Mouse (Mus musculus) monocyte, adult 5-6 weeks (primary cell): ENCODE results near the gene Myh7b. TPM values are rescaled to one million over a fixed set of nuclear protein-coding genes. Genes with fewer than 3 reads are reported as not detected.

ENCODE experiments used
- ATAC-seq: fragments of 153-309, 156-312 bp; replicated peaks from 2 replicates; pipeline ENCODE4 v1.8.0; 2017; ENCODE audit warnings: mild to moderate bottlenecking; ENCODE audit not compliant: low TSS enrichment, insufficient number of reproducible peaks, severe bottlenecking, poor library complexity, low FRiP score
- total RNA-seq: library from RNA; stranded (forward); fragments of 200-1000, 200-491, 200-594 nt; gene quantifications from 3 replicates; pipeline ENCODE4 v1.2.3, GENCODE M21; 2017

Myh7b gene
- total RNA-seq, 1 experiment from 2014 or later = not detected

DNA sequence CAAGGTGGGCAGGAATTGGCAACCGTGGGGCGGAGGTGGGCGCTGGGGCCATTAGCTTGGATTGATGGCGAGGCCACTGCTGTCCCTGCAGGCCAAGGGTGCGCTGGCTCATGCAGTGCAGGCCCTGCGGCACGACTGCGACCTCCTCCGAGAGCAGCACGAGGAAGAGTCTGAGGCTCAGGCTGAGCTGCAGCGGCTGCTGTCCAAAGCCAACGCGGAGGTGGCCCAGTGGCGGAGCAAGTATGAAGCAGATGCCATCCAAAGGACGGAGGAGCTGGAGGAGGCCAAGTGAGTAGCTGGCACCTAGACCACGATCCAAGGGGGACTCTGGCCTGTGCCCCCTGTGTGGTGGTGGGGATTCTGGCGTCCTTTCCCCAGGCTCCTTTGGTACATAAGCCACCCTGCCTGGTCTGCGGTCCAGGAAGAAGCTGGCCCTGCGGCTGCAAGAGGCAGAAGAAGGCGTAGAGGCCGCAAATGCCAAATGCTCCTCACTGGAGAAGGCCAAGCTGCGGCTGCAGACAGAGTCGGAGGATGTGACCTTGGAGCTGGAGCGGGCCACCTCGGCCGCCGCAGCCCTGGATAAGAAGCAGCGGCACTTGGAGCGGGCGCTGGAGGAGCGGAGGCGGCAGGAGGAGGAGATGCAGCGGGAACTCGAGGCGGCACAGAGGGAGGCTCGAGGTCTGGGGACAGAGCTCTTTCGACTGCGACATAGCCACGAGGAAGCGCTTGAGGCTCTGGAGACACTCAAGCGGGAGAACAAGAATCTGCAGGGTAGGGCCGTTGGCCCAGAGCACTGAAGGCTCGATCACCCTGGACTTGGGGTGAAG is 19.8 kb downstream of the Myh7b start:
- no peak for ATAC-seq

DNA sequence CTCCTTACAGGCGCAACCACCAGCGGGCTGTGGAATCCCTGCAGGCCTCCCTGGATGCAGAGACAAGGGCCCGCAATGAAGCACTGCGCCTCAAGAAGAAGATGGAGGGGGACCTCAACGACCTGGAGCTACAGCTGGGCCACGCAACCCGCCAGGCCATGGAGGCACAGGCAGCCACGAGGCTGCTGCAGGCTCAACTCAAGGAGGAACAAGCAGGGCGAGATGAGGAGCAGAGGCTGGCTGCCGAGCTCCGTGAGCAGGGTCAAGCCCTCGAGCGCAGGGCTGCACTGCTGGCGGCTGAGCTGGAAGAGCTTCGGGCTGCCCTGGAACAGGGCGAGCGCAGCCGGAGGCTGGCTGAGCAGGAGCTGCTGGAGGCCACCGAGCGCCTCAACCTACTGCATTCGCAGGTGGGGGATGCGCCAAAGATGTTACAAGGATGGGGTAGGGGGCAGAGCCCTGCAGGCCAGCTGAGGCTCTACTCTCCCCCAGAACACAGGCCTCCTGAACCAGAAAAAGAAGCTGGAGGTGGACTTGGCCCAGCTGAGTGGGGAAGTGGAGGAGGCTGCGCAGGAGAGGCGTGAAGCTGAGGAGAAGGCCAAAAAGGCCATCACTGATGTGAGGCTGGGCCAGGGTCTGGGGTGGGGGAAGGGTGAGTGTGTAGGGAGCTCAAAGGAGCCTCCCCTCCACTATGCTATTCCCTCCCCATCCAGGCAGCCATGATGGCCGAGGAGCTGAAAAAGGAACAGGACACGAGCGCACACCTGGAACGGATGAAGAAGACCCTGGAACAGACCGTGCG is 21.3 kb downstream of the Myh7b start:
- no peak for ATAC-seq

DNA sequence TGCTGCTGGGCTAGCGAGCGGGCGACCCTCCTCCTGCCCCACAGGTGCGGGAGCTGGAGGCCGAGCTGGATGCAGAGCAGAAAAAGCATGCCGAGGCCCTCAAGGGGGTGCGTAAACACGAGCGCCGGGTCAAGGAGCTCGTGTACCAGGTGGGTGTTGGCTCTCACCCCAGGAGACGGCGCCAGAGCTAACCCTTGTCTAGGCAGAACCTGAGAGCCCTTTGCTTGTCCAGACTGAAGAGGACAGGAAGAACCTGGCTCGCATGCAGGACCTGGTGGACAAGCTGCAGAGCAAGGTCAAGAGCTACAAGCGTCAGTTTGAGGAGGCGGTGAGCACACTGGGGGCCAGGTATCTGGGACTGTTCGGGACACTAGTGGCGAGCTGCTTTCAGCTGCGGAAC is 22.1 kb downstream of the Myh7b start:
- ATAC-seq = no peak

DNA sequence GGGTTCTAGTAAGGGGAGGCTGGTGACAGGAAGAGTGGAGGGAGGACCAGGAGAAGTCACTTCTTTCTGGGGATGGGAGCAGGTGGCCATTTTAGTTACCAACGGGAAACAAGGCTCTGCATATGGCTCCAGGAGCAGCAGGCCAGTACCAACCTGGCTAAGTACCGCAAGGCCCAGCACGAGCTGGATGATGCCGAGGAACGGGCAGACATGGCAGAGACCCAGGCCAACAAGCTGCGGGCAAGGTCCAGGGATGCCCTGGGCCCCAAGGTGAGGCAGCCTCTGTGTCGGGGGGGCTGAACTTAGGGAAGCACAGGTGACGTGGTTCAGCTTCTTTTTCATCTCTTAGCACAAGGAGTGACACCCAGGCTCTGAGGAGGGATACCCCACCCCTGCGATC is 22.7 kb downstream of the Myh7b start:
- ATAC-seq = no peak

DNA sequence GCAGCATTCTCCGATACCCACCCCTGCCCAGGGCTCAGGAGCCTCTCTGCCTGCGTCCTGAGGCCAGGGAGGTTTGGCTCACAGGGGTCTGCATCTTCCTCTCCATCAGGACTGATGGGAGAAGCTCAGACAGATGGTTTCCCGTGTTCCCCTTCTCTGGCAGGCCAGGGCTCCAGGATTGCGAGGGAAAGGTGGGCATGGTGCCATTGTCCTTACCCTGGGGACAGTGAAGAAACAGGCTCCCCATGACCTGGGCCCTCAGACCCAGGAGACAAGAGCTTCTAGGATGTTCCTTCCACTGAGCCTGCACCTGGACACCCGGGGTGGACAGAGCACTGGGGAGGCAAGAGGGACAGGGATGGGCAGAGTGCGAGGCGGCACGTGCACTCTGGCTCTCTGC is 23.6 kb downstream of the Myh7b start:
- no peak for ATAC-seq

DNA sequence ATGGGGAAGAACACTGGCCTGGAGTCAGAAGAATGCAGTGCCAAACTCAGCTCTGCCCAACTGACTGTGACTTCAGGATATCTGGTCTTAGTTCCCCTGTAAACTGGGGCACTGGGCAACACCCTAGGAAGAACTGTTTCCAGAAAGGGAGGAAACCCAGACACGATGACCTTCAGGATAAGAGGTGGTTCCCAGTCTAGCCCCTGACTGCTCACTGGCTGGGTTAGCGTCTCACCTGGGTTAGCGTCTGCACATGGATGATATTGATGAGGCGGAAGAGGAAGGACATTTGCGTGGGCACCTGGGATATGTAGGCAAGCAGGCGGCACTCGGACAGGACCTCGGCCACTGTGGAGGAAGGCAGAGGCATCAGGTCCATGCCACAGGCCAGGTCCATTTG is 24.9 kb downstream of the Myh7b start:
- ATAC-seq = no peak

DNA sequence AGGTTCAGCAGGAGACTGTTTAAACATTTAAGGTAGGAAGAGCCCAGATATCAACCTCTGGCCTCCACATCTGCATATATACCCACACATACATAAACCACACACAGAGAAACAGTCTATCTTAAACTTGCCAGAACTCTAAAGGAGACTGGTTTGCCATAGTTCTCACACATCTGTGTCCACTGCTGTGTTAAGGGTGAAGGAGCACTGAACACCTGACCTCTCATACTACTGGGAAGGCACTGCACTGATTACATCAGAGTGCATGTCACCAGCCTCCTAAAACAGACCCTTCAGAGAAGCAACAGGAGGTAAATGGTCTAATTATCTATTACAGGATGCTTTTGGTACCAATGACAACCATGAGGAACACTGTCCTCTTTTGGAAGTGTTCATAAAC is 25.9 kb downstream of the Myh7b start:
- ATAC-seq = no peak

DNA sequence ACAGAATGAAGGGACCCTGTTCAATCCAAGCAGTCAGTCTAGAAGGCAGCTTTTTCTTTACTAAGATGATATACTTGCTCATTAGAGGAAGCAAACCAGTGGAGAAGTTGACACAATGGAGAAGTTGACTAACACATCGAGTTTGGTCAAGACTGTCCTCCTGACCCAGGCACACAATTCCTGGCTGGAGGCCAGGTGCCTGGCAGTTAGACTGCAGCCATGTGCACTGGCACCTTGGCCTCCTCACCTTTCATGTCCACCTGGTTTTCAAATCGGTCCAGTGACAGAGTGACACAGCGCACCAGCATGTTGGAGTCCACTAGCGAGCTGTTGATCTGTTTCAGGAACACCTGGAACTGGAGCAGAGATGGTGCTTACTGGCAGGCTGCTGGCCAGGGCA is 26.4 kb downstream of the Myh7b start:
- no peak for ATAC-seq

DNA sequence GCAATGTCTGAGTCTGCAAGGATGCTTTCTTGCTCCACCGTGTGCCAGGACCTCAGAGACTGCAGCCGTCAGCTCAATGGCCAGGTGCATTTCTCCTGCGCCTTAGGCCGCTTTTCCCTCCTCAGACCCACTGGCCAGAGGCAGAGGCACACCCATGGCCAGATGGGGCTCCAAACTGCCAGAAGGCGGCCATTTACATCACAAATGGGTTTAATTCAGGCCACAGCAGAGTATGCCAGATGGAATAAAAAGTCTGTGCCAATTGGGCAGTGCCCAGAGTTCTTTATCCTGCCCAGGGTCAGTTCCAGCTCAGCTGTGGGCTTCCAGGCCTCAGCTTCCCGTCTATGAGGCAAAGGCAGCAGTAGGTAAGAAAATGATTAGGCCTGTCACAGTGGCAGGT is 29.6 kb downstream of the Myh7b start:
- no peak for ATAC-seq

DNA sequence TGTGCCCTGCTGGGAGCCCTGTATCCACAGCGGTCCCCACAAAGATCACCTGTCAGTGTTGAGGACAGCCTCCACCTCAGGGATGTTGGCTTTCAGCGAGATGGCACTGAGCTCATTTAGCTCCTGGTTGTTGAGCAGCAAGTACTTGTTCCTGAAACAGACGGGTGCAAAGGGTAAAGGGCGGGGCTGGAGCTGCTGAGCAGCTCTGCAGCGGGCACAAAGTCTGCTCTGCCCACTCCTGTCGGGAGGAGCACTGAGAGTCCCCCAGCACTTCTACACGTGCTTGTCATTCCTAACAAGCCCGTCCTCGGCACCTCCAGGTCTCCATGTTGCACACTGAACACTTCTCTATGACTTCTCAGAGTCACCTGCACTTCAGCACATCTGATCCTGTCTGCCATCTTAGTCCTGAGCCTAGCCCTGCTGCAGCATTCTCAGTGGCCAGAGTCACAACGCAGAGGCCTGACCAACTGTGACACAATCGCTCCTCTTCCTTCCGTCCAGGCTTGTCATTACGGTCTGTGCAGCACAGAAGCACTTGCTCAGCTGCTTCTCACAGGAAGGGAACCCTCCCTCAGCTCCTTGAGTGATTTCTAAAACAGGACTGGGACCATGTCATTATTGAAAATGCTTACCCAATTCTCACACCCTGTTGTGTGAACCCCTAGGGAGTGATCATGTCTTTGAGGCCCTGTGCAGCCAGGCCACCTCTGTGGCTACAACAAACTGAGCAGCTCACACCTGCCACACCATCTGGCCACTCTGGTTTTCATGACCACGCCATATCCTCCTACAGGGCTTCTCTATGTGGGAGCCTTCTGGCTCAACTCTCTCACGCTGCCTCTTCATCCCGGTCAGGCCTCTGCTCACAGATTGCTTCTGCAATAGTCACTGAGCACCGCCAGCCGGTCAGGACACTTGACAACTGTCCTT is 30.8 kb downstream of the Myh7b start:
- ATAC-seq = no peak

DNA sequence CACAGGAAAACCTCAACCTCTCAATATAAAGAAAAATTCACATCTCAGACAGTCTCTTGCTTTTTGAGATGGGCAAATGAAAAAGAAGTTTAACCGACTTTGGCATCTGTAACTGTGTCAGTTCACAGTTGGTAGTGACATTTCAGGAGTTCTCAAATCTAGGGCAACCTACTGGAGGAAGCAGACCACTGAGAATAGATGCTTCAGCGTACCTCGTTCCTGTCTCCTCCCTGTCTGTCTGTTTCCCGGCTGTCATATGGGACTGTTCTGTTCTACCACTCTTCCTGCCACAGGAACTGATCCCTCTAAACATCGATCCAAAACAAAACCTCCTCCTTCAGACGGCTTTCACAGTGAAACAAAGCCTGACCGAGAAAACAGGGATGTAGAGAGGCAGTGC is 34.7 kb downstream of the Myh7b start:
- ATAC-seq = no peak

DNA sequence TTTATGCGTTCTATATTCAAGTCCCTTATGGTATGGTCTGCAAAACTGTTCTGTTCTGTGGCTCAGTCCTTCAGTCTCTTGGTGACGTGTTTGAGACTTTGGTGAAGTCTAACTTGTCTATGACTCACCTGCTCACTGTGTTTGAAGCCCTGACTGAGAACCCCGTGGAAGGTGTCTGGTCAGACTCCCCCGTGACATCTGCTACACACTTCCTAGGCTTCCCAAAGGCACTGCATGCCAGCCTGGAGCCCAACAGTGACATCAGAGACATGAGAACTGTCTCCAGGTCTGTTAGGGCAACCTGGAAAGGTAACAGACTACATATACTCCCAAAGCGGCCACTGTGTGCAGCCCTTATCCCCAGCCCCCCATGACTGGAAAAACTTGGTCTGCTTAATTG is 41.6 kb downstream of the Myh7b start:
- no peak for ATAC-seq

DNA sequence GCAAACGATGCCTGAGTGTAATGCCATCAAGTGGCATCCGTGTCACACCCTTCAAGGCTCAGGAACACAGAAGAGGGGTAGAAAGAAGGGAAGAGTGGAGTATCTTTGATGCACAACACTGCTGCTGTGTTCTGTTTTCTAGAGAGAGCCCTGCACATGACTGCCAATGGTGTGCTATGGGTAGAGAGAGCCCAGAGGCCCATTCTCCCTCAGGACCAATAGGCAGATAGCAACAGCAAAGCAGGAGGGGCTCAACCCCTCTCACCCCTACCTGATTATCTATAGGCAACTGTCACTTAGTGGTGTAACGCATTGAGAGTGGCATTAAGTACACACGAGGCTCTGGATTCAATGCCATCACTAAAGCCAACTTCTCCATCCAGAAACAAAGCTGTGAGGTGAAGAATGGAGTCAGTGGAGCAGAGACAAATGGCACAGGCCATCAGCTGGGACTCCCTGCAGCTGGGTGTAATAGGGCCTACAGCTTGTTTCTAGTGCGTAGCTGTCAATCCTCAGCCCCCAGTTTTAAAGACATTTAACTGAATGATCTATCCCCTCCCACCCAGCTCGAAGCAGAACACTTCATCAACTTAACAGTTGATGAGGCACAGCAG is 44.9 kb downstream of the Myh7b start:
- ATAC-seq = no peak

DNA sequence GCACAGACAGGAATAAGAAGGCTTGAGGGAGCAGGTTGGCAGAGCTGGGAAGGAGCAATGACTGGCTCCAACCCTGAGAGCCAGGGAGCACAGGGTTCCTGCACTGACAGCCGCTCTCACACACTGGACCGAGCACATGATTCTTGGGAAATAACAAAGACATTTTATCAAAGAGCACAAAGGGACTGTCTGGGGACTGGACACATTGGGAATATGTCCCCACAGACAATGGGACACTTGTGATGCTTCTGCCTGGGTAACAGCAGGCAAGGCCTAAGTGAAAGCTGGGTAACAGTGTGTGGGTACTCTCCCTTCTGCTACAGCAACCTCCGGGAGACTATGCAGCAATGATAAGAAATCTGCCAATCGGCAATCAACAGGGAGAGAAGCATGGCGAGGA is 51.4 kb downstream of the Myh7b start:
- no peak for ATAC-seq

DNA sequence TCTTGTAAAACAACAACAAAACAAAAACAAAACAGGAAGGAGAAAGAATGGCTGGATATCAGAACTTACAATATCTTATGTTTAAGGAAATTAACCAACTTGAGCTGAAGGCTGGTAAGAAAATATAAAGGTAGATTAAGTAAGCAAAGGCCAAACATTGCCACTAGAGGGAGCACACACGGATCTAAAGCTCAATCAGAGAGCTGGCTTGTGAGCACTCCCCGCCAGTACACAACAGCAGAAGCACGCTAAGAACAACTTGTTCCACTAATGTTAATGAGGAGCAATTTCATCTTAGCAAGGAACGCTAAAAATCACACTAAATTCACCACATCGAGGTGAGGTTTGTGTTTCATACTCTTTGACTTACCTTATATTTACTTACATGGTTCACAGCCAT is 52.1 kb downstream of the Myh7b start:
- no peak for ATAC-seq

DNA sequence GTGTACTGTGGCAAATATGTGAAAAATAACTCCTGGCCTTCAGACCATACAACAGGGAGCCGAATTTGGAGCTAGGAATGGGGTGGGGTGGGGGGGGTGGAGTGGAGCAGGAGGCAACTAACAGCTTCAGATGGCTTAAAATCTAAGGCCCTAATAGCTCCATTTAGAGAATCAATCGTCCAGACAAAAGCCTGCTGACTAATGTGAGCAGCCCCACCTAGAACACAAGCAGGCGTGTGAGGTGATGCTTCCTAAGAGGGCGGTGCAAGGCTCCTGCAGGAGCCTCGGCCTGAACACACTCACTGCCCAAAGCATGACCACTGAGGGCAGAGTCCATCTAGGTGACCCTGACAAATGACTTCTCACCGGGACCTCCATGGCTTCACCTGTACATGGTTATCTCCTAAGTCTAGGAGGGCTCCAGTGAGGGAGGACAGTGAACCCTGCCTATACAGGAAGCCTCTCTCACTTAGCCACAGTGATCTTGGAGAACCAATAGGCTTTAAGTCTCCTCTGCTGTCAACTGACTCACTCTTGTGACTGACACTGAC is 53.0 kb downstream of the Myh7b start:
- no peak for ATAC-seq

DNA sequence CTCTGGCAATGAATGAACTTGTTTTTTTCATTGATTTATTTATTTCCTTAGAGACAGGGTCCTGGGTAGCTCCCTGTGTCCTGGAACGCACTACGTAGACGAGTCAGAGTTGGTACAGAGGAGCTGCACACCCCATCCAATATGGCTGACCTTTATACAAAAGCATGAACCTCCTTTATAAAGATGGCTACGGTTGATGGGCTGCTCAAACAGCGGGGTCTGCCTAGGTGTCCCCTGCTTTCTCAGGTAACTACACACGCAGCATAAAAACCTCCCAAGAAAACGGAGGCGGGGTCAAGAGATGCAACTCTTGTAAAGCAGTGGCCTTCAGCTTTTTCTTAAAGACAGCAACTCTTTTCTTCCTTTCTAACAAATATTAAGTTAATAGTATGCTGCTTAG is 56.9 kb downstream of the Myh7b start:
- ATAC-seq = no peak

DNA sequence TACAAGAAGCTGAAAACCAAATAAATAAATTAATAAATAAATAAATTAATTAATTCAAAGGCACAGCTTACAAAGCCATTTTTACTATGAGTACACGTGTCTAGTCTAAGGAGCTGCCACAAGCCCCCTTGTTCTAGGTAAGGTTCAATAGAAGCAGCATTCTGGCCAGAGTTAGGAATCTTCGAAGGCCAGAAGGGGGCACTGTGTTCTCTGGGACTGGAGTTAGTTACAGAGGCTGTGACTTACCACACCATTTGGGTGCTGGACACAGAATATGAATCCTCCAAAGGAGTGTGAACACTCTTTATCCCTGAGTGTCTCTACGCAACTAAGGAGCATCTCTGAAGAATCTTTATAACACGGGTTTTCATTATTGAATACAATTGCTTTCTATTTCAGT is 57.4 kb downstream of the Myh7b start:
- no peak for ATAC-seq

DNA sequence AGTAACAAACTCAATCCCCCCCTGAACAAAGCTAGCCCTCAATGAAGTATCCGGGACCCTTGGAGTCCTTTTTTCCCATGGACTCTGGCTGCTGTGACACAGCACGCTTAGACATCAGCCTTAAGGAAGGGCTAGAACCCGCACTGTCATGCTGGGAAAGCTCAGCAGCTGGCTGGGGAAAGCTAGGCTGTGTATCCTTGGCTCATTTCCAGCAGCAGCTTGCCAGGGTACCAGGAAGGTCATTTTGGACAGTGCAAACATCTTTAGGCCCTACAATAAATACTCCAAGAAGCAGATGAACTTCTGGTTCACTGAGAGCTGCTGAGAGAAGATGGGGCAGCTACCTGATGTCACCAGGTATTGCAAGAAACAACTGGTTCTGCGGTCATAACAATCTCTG is 60.2 kb downstream of the Myh7b start:
- no peak for ATAC-seq
